Mouse (Mus musculus) left cerebral cortex, postnatal 25 days (tissue): ENCODE data around the gene Toe1. TPM values are rescaled to one million over a fixed set of nuclear protein-coding genes. Genes with fewer than 3 reads are reported as not detected.
A peak's percentile ranks its signal among the peaks of the same experiment; 100 is the strongest.
"Not testable (repeated sequence)": the region's sequence is repeated elsewhere in the genome, so short reads cannot be mapped to it uniquely, and the experiment has no call there.

Source experiments
- DNase-seq, 2 experiments: peaks; one replicate each; pipeline ENCODE4 v3.0.0; 2022; ENCODE audit warnings: low spot score in 2 of 2, mixed read lengths in 1 of 2
- intact Hi-C: fragments of 180-260 bp; cut with DNase I; formaldehyde crosslinking; loops from one replicate; pipeline ENCODE4 v1.15.1; 2025
- total RNA-seq, 2 experiments: library from RNA; stranded (reverse); gene quantifications; 2 replicates each; pipeline ENCODE4 v1.2.3; 2021

The Toe1 gene
- 10 to 100 TPM; 12.1 to 14.5 TPM for total RNA-seq

DNA sequence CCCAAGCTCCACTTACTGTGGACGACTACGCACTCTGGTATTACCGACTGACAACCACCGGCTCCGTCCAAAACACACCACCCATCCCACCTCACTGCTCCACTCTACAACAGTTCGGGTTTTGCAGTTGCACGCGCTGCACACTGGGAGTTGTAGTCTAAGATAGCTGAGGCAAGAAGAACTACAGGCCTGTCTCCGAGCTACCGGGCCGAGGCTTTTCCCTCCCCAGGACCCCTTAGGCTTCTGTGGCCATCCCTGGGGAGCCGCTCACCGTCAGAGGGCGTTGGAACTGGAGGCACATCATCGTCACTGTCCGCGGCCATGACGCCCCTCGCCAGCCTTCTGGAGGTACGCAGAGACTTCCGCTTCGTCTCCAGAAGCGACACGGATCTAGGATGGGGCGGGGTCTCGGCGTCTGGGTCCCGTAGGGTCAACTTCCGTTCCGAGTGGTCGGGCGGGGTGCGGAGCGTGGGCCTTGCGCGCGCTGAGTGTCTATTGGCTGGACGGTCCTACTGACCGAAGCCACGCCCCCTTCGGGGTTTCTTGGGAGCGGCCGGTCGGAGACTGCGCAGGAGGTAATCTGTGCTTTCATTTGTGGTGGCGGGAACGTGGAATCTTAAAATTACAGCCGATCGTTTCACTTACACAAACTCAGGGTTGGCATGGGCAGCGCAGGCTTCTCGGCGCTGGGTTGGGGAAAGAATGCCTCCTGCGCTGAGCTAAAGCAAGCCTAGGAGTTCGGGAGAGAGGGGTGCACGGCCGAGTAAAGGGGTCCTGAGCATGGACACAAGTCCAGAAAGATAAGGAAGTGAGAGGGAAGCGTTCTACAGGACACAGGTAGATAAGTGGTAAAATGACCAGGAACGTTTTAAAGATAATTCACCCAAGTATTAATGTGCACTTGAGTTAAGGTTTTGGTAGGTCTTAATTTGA is at the start of gene Toe1, which contains the start of gene Mutyh:
Gene Toe1, minus strand, starts transcription at position 444 of the 933 bp plus-strand sequence.
Gene Mutyh, plus strand, starts transcription at position 527 of the 933 bp plus-strand sequence.
- DNase-seq, result peak; percentile 90 to 96
- intact Hi-C loops, result no loop called here

- intact Hi-C loops, result no loop called here
These were observed 49.8 kb upstream of the Toe1 start for GRCm38 (mm10) chr4:116857203-116857602.

GRCm38 (mm10) chr4:116854286-116854685 is 46.8 kb upstream of the Toe1 start:
- intact Hi-C loops, result no loop called here
- DNase-seq, result no peak

More at GRCm38 (mm10) chr4:116857203-116857602, 49.8 kb upstream of the Toe1 start:
- no peak for DNase-seq

DNA sequence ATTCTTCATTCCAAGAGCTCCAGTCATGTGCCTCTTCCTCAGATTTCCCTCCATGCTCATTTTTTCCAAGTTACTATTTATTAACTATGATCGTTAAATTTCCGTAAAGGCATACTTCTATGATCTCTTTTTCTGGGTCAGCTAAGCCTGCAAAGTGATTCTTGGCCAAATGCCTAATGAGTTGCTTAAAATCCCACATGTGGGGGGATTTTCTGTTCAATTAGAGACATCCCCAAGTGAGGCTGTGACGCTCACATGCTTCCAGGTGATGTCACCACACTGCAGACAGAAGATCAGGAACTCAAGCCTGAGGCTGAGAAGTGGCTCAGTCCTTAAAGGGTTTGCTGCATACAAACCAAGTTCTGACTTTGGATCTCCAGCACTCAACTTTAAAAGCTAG is 42.5 kb upstream of the Toe1 start:
- DNase-seq, result no peak

GRCm38 (mm10) chr4:116844324-116844723 is 36.9 kb upstream of the Toe1 start:
- no peak for DNase-seq
- intact Hi-C loops, result no loop called here

More for the DNA sequence above, 42.5 kb upstream of the Toe1 start:
- intact Hi-C loops, result no loop called here

DNA sequence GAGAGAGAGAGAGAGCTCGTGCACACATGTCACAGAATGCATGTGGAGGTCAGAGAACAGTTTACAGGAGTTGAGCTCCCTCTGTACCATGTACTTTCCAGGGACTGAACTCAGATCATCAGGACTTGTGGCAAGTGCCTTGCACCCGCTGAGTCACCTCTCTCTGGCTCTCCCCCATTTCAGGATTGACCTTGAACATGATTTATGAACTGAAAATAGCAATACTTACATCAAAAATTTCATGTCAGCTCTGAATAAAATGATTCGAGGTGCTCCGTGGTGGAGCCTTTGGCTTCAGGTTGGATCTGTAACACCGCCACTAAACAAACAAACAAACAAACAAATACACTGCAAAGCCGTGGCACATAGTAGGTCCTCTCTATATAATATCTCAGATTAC is 33.4 kb upstream of the Toe1 start:
- intact Hi-C loops, result no loop called here
- no peak for DNase-seq

DNA sequence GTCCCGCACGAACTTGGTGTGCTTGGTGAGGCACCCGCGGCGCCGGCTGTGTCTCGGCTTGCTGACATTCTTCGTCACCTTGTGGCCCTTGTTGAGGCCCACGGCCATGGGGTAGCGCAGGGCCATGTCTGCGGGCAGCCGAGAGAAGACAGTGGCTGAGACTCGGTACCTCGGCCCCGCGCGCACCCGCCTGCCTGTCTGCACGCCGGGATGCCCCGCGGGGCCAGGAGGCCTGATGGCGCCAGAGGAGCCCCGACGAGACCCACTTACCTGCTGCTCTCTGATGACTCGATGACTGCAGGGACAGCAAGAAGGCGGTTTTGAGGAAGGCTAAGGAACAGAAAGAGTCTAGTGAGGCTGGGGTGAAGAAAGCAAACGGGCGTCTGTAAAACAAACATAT is 32.7 kb upstream of the Toe1 start:
- DNase-seq, intact Hi-C loops: not testable (repeated sequence)

DNA sequence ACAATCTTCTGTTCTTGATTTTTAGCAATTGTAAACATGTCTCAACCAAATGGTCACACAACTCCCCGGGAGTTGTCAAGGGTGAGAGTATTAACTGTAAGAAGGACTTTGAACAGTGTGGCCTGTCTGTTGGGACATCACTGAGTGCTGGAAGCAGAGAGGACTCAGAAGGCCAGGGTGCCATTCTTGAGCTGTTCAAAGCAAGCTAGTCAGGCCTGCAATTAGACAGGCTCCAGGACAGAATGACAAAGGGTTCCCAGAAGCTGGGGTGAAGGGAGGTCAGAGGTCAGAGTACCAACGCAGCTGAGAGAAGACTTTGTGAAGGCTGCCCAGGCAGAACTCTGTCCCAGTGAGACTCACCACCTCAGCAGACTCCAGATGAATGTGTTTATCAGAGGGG is 31.6 kb upstream of the Toe1 start:
- no peak for DNase-seq
- intact Hi-C loops, result no loop called here

- intact Hi-C loops, result no loop called here
- no peak for DNase-seq
These were observed 22.6 kb upstream of the Toe1 start for GRCm38 (mm10) chr4:116830070-116830368.

DNA sequence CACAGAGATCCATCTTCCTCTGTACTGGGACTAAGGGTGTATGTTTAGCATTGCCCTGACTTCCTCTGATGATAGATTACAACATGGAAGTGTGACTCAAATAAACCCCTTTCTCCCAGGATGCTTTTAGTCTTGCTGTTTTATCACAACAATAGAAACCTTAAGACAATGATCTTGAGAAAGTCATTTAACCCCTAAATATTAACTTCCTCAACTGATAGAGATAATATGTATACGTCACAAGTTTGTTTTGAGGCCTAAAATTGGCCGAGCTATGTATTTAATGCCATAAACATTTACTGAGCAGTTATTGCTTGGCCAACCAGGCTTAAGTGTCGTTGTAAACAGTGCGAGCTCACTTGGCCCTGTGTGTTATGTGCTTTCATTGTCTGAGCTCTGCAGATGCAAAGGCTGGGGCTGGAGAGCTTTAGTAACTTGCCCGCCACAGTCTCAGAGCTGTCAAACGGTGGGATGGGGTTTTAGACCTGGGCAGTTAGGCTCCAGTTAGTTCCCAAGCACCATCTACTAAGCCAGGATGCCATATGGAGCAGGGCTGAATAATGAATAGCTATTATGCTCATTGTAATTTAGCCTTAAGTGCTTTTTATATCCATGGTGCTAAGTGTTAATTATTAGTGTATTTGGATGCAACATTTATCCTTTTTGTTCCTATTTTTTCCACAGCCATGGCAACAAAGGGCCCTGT is 22.1 kb upstream of the Toe1 start:
- DNase-seq, result no peak
- intact Hi-C loops, result loop anchor here (10.0 kb wide), 1 partner anchor 315 kb away; no protein-coding TSS in a partner anchor

DNA sequence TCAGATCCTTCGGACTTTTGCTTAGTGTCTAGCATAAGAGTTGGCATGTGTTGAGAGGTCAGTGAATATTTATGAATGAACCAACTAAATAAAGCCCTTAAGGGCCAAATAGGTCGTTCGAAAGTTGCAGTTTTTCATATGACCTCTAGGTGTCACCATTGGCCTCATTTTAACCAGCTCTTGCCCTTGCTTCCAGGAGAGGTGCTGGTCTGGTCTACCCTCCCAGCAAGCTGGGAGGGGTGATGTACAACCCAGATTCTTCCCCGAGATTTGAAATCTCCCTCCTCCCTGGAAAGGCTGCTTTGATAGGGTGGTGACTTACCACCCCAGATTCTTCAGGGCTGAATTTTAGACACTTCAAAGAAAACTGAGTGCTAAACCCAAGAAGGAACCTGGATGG is 20.4 kb upstream of the Toe1 start:
- DNase-seq, result peak; percentile 35 to 59

DNA sequence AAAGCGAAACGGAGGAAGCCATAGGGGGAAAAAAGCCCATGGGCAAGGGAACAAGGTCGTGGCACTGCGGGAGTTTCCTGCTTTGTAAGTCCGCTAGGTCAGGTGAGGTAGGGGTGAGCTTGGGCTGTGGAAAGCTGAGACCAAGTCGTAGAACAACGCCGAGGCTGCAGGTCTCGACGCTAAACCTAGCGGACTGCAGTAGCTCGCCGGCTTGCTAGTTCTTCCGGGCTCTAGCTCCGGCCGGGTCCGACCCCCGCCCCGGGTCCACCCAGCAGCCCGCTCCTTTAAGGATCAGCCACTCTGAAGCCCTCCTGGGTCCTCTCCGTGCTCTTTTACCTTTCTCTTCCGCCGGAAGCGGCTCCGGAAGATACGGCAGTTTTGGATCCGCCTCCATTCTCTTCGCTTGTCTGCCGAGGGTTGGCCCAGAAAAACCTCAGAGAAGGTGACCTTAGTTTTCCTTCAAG is 17.1 kb upstream of the Toe1 start:
- intact Hi-C loops, result loop anchor here (10.0 kb wide), 1 partner anchor 320 kb away; no protein-coding TSS in a partner anchor
- DNase-seq, result peak; percentile 81 to 84

More for the DNA sequence above, 20.4 kb upstream of the Toe1 start:
- intact Hi-C loops, result loop anchor here (1.0 to 10.0 kb wide), 3 partner anchors 49 to 317 kb away; partner anchors contain the start of gene Zswim5

- no peak for DNase-seq
- intact Hi-C loops, result loop anchor here (10.0 kb wide), 1 partner anchor 323 kb away; no protein-coding TSS in a partner anchor
These were observed 14.2 kb upstream of the Toe1 start, which contains the start of gene Hpdl for GRCm38 (mm10) chr4:116821694-116822016. Hpdl (minus strand) TSS chr4:116821707.

GRCm38 (mm10) chr4:116820902-116821693 is 13.7 kb upstream of the Toe1 start:
- peak; percentile 23 to 37 for DNase-seq
- intact Hi-C loops, result loop anchor here (10.0 kb wide), 1 partner anchor 324 kb away; no protein-coding TSS in a partner anchor

DNA sequence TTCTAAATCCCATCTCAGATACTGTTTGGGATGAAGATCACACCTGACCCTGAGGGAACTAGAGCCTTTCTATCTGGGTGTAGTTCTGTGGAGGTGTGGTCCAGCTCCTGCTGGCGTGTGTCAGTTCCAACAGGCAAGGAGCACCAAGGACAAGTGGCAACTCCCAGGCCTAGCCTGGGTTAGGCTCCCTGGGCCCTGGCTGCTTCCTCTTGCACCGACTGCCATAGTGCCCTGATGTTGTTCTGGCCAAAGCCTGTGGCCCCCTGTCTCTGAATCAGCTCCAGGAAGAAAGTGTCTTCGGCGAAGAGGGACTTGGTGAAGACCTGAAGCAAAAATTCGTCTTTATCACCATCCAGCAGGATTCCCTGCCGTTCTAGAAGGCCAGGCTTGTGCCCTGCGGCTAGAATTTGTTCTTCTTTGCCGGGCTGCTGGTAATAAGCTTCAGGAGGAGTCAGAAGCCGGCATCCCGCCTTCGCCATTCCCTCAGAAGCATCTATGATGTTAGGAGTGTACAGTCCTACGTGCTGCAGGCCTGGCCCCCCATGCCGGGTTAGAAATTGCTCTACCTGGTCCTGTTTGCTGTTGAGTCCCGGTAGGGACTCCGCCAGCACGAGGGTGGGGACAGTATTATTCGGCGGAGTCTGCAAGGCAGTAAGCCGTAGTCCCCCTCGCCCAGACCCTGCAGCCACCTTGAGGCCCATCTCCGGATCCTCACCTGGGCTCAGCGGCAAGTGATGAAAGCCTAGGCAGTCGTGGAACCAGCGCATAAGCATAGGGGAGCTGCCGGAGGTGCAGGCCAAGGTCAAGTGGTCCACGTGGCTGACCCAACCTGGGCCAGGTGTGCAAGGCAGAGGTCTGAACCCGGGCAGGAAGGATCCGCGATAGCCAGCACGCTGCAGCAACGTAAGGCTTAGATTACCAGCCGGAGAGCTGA is 12.8 kb upstream of the Toe1 start:
- intact Hi-C loops, result loop anchor here (10.0 kb wide), 1 partner anchor 325 kb away; no protein-coding TSS in a partner anchor
- no peak for DNase-seq

DNA sequence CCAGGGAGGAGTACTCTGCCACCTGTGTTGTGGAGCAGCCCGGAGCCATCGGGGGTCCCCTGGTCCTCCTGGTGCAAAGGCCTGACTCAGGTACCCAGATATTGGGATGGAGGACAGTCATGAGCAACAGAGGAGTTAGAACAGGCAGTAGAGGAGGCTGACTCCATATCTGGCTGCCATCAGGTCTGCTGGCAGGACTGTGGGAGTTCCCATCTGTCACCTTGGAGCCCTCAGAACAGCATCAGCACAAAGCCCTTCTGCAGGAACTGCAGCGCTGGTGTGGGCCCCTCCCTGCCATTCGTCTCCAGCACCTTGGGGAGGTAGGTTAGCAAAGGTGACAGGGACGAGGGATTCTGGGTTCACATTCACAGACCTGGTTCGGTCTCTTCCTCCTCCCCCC is 10.0 kb upstream of the Toe1 start:
- peak in 1 of 2 experiments; percentile 44 for DNase-seq
- intact Hi-C loops, result no loop called here

- intact Hi-C loops, result no loop called here
- no peak for DNase-seq
These were observed 7.8 kb upstream of the Toe1 start for GRCm38 (mm10) chr4:116815276-116815675.

DNA sequence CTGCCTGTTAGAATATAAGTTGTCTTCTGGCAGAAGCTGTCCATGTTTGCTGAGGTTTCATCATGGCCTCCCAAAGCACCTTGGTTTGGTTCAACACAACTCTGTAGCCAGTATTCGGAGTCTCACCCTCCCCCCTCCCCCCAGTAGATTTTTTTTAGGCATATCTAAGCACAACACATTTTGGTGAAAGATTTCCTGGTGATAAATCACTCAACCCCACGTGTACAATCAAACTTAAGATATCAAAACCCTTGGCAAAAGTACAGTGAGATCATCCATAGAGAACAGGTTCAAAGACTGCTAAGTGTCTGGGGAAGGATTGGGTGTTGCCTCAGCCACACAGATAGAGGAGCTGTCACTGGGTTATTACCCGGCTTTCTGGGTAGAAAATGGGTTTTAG is 3.6 kb upstream of the Toe1 start:
- intact Hi-C loops, result no loop called here
- no peak for DNase-seq
